Mouse (Mus musculus) urinary bladder, postnatal 25 days (tissue): ENCODE data around the gene Hist1h4h.
"Not testable (repeated sequence)": the region's sequence is repeated elsewhere in the genome, so short reads cannot be mapped to it uniquely, and the experiment has no call there.

Experiments
- DNase-seq: peaks from one replicate; pipeline ENCODE4 v3.0.0; 2022; ENCODE audit warnings: low spot score

Hist1h4h gene

GRCm38 (mm10) chr13:23535137-23536075, 4.6 kb downstream of the Hist1h4h start, which contains the start of gene Hist1h3g:
Hist1h3g (plus strand) TSS chr13:23535422.
- DNase-seq = peak; percentile 61

GRCm38 (mm10) chr13:23536076-23536822, 5.4 kb downstream of the Hist1h4h start:
- DNase-seq = no peak

GRCm38 (mm10) chr13:23537006-23537710, 6.3 kb downstream of the Hist1h4h start:
- no peak for DNase-seq

GRCm38 (mm10) chr13:23538249-23538648, 7.4 kb downstream of the Hist1h4h start:
- no peak for DNase-seq

GRCm38 (mm10) chr13:23539821-23540220, 9.0 kb downstream of the Hist1h4h start:
- DNase-seq = not testable (repeated sequence)

GRCm38 (mm10) chr13:23541497-23541896, 10.6 kb downstream of the Hist1h4h start:
- no peak for DNase-seq

- DNase-seq = not testable (repeated sequence)
Observed at GRCm38 (mm10) chr13:23542225-23542980, 11.6 kb downstream of the Hist1h4h start.

- DNase-seq = not testable (repeated sequence)
Observed at GRCm38 (mm10) chr13:23542999-23543607, 12.3 kb downstream of the Hist1h4h start, which contains the start of gene Hist1h2bh. Hist1h2bh (minus strand) TSS chr13:23543392.

GRCm38 (mm10) chr13:23543965-23544786, 13.3 kb downstream of the Hist1h4h start, which contains the start of gene Hist1h3f:
Hist1h3f (plus strand) TSS chr13:23544052.
- peak; percentile 48 for DNase-seq

GRCm38 (mm10) chr13:23544787-23545120, 13.9 kb downstream of the Hist1h4h start:
- DNase-seq = not testable (repeated sequence)

- no peak for DNase-seq
Observed at GRCm38 (mm10) chr13:23546694-23547093, 15.8 kb downstream of the Hist1h4h start.

- no peak for DNase-seq
Observed at GRCm38 (mm10) chr13:23550761-23551145, 19.9 kb downstream of the Hist1h4h start.

- DNase-seq = peak; percentile 71
Observed at GRCm38 (mm10) chr13:23551146-23551834, 20.4 kb downstream of the Hist1h4h start, which contains the start of gene Hist1h4f. Hist1h4f (minus strand) TSS chr13:23551648.

GRCm38 (mm10) chr13:23551931-23552914, 21.4 kb downstream of the Hist1h4h start:
- no peak for DNase-seq

- DNase-seq = no peak
Observed at GRCm38 (mm10) chr13:23552962-23553361, 22.1 kb downstream of the Hist1h4h start, which contains the start of gene Hist1h1d. Hist1h1d (plus strand) TSS chr13:23553262.

GRCm38 (mm10) chr13:23554393-23554792, 23.5 kb downstream of the Hist1h4h start:
- DNase-seq = no peak

GRCm38 (mm10) chr13:23554925-23555838, 24.3 kb downstream of the Hist1h4h start:
- peak; percentile 56 for DNase-seq
